Mouse (Mus musculus) testis, adult 2 months (tissue): ENCODE data around the gene C1qtnf3.

Experiments used
- CTCF ChIP-seq: fragments of 200-500 bp; IDR thresholded peaks from 2 replicates; pipeline ENCODE4 v1.5.1; 2012; ENCODE audit warnings: low read depth, mild to moderate bottlenecking, inconsistent platforms, low read length, moderate library complexity; ENCODE audit not compliant: control insufficient read depth, insufficient read depth, insufficient replicate concordance
- POLR2A ChIP-seq: fragments of 200-500 bp; IDR thresholded peaks from 2 replicates; pipeline ENCODE4 v1.6.1; 2012; ENCODE audit warnings: low read depth, mild to moderate bottlenecking, inconsistent platforms, low read length, moderate library complexity; ENCODE audit not compliant: control insufficient read depth

DNA sequence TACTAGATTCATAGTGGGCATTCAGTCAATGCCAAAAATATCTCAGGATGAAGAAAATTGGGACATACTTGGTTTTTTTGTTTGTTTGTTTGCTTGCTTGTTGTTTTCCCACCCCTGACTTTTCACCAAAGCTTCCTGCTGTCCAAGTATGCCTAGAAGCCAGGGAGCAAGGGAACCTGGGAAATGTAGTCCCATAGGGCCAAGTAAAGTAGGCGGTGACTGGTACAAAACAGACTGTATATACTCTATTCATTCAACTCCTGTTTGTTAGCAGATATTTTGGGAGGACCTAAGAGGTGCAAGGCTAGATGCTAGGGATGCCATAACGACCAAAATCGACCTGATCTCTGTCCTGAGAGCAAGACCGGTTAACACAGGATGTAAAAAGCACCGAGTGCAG, 47.7 kb downstream of the C1qtnf3 start:
- TF ChIP-seq CTCF: no peak
- no peak for TF ChIP-seq POLR2A
